Mouse (Mus musculus) thymus, adult 2 months (tissue): Measurements from ENCODE around the gene Nr3c2. TPM values are rescaled to one million over a fixed set of nuclear protein-coding genes. Genes with fewer than 3 reads are reported as not detected.

Source experiments
- DNase-seq: peaks from one replicate; pipeline ENCODE4 v3.0.0; 2021
- H3K27ac ChIP-seq: fragments of 200-500 bp; 2 replicates; pipeline ENCODE4 v1.5.1; 2012; ENCODE audit warnings: low read length, control low read depth; ENCODE audit not compliant: control insufficient read depth, insufficient read depth
- H3K27me3 ChIP-seq: fragments of 200-500 bp; 2 replicates; pipeline ENCODE4 v1.6.1; 2012; ENCODE audit warnings: mild to moderate bottlenecking, low read length, moderate library complexity, mixed read lengths; ENCODE audit not compliant: control insufficient read depth, insufficient read depth
- H3K36me3 ChIP-seq: fragments of 200-500 bp; 2 replicates; pipeline ENCODE4 v1.6.1; 2012; ENCODE audit warnings: mild to moderate bottlenecking, low read length, moderate library complexity; ENCODE audit not compliant: control insufficient read depth, insufficient read depth
- H3K4me1 ChIP-seq: fragments of 200-500 bp; replicated peaks from 2 replicates; pipeline ENCODE4 v1.6.1; 2012; ENCODE audit warnings: low read length; ENCODE audit not compliant: control insufficient read depth, insufficient read depth
- H3K4me3 ChIP-seq: fragments of 200-500 bp; 2 replicates; pipeline ENCODE4 v1.5.1; 2012; ENCODE audit warnings: mild to moderate bottlenecking, low read length, control low read depth, moderate library complexity; ENCODE audit not compliant: control insufficient read depth, insufficient read depth
- CTCF ChIP-seq: fragments of 200-500 bp; IDR thresholded peaks from 2 replicates; pipeline ENCODE4 v1.5.1; 2012; ENCODE audit warnings: mild to moderate bottlenecking, control low read depth, low read length, moderate library complexity, borderline replicate concordance; ENCODE audit not compliant: control insufficient read depth, poor library complexity, insufficient read depth; ENCODE audit errors: extremely low read depth
- POLR2A ChIP-seq: fragments of 200-500 bp; IDR thresholded peaks from 2 replicates; pipeline ENCODE4 v1.6.1; 2012; ENCODE audit warnings: mild to moderate bottlenecking, low read length, control low read depth, moderate library complexity; ENCODE audit not compliant: control insufficient read depth, poor library complexity, insufficient read depth; ENCODE audit errors: extremely low read depth
- WGBS: fragments of 180-500 bp; shearing (Covaris S2); methylation state at CpG from one replicate; pipeline ENCODE4 v1.1.7; 2018; 5-methylcytosine and 5-hydroxymethylcytosine counted together
- polyA plus RNA-seq: library from polyadenylated mRNA; depleted of rRNA; stranded (reverse); fragments of >200 nt; gene quantifications from 2 replicates; pipeline ENCODE4 v1.2.3, GENCODE M21; 2012

Gene Nr3c2
- polyA plus RNA-seq, 1 experiment: 1.5 TPM

GRCm38 (mm10) chr8:76987876-76988275 is 88.6 kb downstream of the Nr3c2 start:
- no peak overlapping the region for H3K27ac ChIP-seq
- no peak overlapping the region for H3K4me3 ChIP-seq
- no peak for TF ChIP-seq POLR2A
- no peak for TF ChIP-seq CTCF
- WGBS: 90% methylated on average over 3 of the region's 3 CpGs
- no peaks in the 10 kb centered on the region for H3K36me3 ChIP-seq
- H3K27me3 ChIP-seq: no peaks in the 10 kb centered on the region
- no peak for DNase-seq
- H3K4me1 ChIP-seq: no peaks in the 10 kb centered on the region

- Histone ChIP-seq H3K4me3 (no peak overlapping the region), H3K27ac (no peak overlapping the region), H3K4me1 (no peaks in the 10 kb centered on the region), H3K27me3 (no peaks in the 10 kb centered on the region), H3K36me3 (no peaks in the 10 kb centered on the region)
- DNase-seq: no peak
- WGBS: 70% methylated on average over 4 of the region's 4 CpGs
- TF ChIP-seq POLR2A (no peak), CTCF (no peak)
These were observed 99.0 kb downstream of the Nr3c2 start for GRCm38 (mm10) chr8:76998276-76998675.

- no peak for DNase-seq
- Histone ChIP-seq H3K27ac (no peak overlapping the region), H3K4me1 (no peaks in the 10 kb centered on the region), H3K4me3 (no peak overlapping the region), H3K36me3 (no peaks in the 10 kb centered on the region), H3K27me3 (no peaks in the 10 kb centered on the region)
- WGBS: 93% methylated on average over 10 of the region's 10 CpGs
- TF ChIP-seq CTCF (no peak), POLR2A (no peak)
These were observed 110.2 kb downstream of the Nr3c2 start for GRCm38 (mm10) chr8:77009425-77009824.

GRCm38 (mm10) chr8:77011985-77012384 is 112.7 kb downstream of the Nr3c2 start:
- Histone ChIP-seq H3K4me1 (no peaks in the 10 kb centered on the region), H3K4me3 (no peak overlapping the region), H3K27me3 (no peaks in the 10 kb centered on the region), H3K36me3 (no peaks in the 10 kb centered on the region), H3K27ac (no peak overlapping the region)
- 94% methylated on average over 3 of the region's 3 CpGs for WGBS
- no peak for TF ChIP-seq POLR2A
- no peak for TF ChIP-seq CTCF
- no peak for DNase-seq

GRCm38 (mm10) chr8:77012641-77013040 is 113.4 kb downstream of the Nr3c2 start:
- Histone ChIP-seq H3K27me3 (no peaks in the 10 kb centered on the region), H3K4me1 (no peaks in the 10 kb centered on the region), H3K4me3 (no peak overlapping the region), H3K27ac (no peak overlapping the region), H3K36me3 (no peaks in the 10 kb centered on the region)
- no peak for TF ChIP-seq POLR2A
- TF ChIP-seq CTCF: no peak
- 92% methylated on average over 6 of the region's 6 CpGs for WGBS
- no peak for DNase-seq

- H3K4me1 ChIP-seq: no peaks in the 10 kb centered on the region
- H3K4me3 ChIP-seq: no peak overlapping the region
- 95% methylated on average over 3 of the region's 3 CpGs for WGBS
- DNase-seq: no peak
- H3K27me3 ChIP-seq: no peaks in the 10 kb centered on the region
- H3K36me3 ChIP-seq: no peaks in the 10 kb centered on the region
- TF ChIP-seq POLR2A (no peak), CTCF (no peak)
- no peak overlapping the region for H3K27ac ChIP-seq
These were observed 117.5 kb downstream of the Nr3c2 start for GRCm38 (mm10) chr8:77016713-77017112.

GRCm38 (mm10) chr8:77023837-77024710 is 124.8 kb downstream of the Nr3c2 start:
- TF ChIP-seq CTCF (no peak), POLR2A (no peak)

More at GRCm38 (mm10) chr8:77023837-77024710, 124.8 kb downstream of the Nr3c2 start:
- no peak overlapping the region for H3K4me3 ChIP-seq
- DNase-seq: no peak
- H3K4me1 ChIP-seq: no peaks in the 10 kb centered on the region
- no peaks in the 10 kb centered on the region for H3K36me3 ChIP-seq
- H3K27me3 ChIP-seq: no peaks in the 10 kb centered on the region
- no peak overlapping the region for H3K27ac ChIP-seq
- WGBS: 89% methylated on average over 13 of the region's 13 CpGs
